Mouse (Mus musculus): ENCODE measurements at regions not wholly inside any gene's neighbourhood (a gene's known extent, or its start where the extent isn't known, plus 50 kb on each side); places are given as distances from the start of the nearest gene placed in this dataset.

DNA sequence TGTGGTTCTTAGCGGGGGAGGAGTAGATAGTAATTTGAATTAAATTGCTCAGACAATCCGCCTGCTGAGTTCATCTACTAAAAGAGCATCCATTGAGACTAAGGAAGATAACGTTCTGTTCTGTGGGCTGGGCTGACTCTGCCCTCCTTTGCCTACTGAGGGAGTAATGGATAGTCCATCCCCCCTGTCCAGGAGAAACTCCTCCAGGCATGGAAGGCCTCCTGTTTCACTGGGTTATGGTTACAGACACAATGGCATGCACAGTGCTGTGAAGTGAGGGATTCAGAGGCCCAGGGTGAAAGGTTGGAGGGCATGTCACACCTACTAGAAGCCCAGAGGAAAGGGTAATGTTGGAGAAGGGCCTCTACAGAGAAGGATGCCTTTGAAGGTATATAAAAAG lies 287.2 kb upstream of the Xrcc4 start:
- DNase-seq (ENCODE audit: low spot score in 2 of 2): no peak

- no peak for DNase-seq (ENCODE audit: low spot score in 2 of 2)
Measured at GRCm38 (mm10) chr13:90376207-90376606, 286.8 kb upstream of the Xrcc4 start.

DNA sequence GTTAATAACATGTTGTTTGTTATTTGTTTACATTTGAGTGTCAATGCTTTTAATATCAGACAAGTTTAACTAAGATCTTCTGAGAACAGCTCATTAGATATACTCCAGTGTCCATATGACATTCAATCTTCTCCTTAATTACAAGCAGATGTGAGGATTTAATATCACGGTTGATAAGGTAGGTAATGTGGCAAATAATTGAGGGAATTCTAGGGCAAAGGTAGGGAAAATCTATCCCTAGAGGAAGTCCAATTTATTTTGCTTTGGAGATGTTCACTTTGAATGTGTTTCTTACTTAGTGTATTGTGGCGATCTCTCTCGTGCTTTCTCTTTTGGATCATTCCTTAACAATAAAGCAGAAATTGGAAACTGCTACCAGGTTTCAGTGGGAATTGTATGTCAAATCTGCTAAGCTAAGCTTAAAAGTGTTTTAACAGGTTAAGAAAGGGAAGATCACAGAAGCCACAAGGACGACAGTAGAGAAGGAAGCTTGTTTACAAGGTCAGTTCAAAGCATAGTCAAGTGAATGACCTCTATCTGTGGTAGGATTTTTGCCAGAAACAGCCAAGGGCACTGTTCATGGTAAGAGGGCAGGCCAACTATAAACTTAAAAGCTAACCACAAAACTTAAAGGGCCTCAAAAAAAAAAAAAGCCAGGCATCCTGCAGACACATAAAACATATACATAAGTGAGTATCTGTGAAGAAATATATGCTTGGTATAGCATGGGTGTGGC lies 282.2 kb upstream of the Xrcc4 start:
- no peak for DNase-seq (ENCODE audit: low spot score in 2 of 2)

- DNase-seq (ENCODE audit: low spot score in 2 of 2): no peak
Measured at GRCm38 (mm10) chr13:90370746-90371414, 281.5 kb upstream of the Xrcc4 start.

- no peak for DNase-seq (ENCODE audit: low spot score in 2 of 2)
Measured at GRCm38 (mm10) chr13:90364518-90365027, 275.2 kb upstream of the Xrcc4 start.

- DNase-seq (ENCODE audit: low spot score in 2 of 2): no peak
Measured at GRCm38 (mm10) chr13:90359861-90360601, 270.6 kb upstream of the Xrcc4 start.

- no peak for DNase-seq (ENCODE audit: low spot score in 2 of 2)
Measured at GRCm38 (mm10) chr13:90358149-90358548, 268.7 kb upstream of the Xrcc4 start.

DNA sequence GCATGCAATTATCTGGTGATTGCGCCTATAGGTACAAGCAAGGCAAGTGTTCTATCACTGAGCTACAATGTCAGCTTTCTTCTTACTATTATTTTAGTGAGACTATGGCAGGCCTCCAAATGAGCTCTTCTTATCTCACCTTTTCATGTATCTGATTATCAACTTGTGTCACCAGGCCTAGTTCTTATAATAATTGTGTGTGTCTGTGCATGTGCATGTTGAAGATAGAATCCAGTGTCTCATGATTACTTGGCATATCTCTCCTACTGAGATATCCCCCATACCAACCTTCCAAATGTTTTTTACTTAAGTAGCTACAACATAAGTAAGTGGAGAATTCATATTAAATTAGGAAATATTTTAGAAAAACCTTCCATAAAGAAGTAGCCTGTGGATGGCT lies 266.2 kb upstream of the Xrcc4 start:
- DNase-seq (ENCODE audit: low spot score in 2 of 2): no peak

GRCm38 (mm10) chr13:90342823-90343222 lies 253.4 kb upstream of the Xrcc4 start:
- DNase-seq (ENCODE audit: low spot score in 2 of 2): no peak

- DNase-seq (ENCODE audit: low spot score in 2 of 2): no peak
Measured at GRCm38 (mm10) chr13:90341597-90342212, 252.3 kb upstream of the Xrcc4 start.

- DNase-seq (ENCODE audit: low spot score in 2 of 2): no peak
Measured at GRCm38 (mm10) chr13:90340647-90341160, 251.3 kb upstream of the Xrcc4 start.

GRCm38 (mm10) chr13:90337591-90337990 lies 248.2 kb upstream of the Xrcc4 start:
- no peak for DNase-seq (ENCODE audit: low spot score in 2 of 2)

- no peak for DNase-seq (ENCODE audit: low spot score in 2 of 2)
Measured at GRCm38 (mm10) chr13:90335741-90336037, 246.3 kb upstream of the Xrcc4 start.

DNA sequence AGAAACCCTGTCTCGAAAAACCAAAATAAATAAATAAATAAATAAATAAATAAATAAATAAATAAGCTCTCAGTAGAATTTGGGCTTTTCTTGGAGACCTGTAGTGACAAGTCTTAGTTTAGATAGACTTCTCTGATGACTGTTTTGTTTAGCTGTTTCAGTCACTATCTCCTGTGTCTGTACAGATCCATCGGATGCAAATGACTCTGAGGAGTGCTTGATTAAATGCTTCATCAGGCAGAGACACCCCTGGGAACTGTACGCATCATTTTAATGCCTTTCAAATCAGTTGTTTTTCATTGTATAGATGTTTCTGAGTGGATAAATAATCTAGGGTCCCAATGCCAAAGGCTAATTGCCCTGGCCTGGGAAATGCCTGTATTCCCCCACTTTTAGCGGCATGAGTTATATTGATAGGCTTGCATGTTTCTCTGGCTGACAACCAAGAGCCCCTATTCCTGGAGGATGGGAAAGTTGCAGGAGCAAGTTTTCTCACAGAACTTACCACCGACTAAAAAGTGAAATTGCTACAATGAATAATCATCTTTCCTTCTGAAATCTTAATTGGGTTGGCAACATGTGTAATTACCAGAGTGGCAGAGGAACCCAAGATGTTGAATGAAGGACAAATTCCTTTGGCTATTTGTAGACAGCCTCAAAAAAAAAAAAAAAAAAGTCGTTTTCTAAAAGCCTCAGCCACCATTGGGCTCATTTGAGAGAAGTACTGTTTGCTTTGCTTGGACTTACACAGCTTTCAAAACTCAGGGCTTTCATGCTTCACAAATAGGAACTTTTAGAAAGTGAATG lies 245.7 kb upstream of the Xrcc4 start:
- no peak for DNase-seq (ENCODE audit: low spot score in 2 of 2)

DNA sequence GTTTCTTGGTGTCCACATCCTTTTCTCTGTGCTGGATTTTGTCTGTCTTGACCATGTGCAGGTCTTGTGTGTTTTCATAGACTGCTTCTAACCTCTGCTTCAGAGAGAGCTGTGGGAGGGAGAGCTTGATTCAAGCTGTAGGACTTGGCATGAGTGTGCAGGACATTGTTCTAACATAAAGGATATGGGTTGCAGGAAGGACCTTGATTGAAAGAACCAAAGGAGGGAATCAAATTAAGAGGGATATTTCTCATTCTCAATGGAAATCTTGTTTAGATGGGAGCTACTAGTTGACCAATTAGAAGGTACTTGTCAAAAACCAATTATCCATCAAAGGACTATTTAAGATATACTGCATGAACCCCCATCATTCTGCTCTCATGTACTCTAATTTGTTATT lies 244.9 kb upstream of the Xrcc4 start:
- no peak for DNase-seq (ENCODE audit: low spot score in 2 of 2)

- DNase-seq (ENCODE audit: low spot score in 2 of 2): no peak
Measured at GRCm38 (mm10) chr13:90325226-90325625, 235.8 kb upstream of the Xrcc4 start.

DNA sequence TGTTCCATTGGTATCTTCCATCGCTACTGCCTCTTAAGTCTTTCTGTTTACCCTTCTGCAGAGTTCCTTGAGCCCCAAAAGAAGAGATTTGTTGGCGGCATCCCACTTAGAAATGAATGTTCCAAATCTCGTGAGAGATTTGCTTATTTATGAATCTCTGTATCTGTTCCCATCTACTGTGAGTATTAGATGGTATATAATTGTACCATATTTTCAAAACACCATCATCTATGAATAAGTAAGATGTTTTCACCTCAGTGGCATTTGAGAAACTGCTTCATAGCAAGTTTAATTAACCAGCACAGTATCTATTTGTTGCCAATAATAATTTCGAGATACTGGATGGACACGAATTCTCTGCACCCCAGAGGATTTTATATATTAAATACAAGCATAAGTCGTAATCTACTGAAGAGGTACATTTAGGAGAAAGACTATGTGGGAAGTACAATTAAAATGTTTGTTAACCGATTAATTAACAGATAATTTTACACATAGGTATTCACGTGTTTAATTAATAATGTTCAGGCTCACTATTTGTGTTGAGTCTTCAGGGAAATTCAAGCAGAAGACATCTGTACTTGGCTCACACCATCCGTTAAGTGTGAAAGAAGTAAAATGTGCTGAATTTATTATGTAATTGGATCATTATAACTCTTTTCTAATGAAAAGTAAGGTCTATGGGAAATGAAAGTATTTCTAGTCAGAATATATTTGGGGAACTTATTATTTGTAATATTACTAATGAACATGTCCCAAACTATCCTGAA lies 224.0 kb upstream of the Xrcc4 start:
- DNase-seq (ENCODE audit: low spot score in 2 of 2): no peak

DNA sequence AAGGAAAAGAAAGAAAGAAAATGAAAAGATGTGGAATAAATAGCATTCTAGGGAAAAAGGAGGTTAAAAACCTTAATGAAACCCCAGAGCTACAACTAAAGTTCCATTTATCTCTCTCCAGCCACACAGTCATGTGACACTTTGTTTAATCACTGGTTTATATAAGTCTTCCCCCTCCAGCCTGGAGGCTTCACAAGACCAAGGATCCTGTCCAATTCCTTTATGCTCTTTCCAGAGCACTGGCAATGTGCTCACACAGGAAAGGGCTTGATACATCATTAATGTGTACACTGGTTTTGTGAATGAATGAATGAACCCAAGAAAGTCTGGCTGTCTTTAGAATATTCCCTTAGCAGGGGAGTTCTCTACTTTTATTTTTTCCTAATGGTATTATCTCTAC lies 221.1 kb upstream of the Xrcc4 start:
- no peak for DNase-seq (ENCODE audit: low spot score in 2 of 2)

DNA sequence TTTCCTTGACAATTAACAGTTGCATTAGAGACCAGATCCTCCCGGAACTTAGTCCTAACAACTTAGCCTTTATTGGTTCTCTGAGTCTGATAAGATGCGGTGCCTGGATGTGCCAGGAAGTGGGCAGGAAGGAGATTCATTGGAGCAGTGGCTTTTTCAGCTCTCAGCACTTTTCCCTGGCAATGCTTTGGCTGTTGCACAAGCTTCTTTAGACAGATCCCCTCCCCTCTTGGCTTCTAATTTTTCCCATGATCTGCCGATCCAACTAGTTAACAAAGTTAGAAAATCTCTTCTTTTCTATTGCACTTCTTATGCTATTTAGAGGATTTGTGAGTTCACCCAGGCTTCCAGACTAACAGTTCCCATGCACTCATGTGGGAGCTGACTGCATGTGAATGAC lies 211.1 kb upstream of the Xrcc4 start:
- no peak for DNase-seq (ENCODE audit: low spot score in 2 of 2)

GRCm38 (mm10) chr13:90294648-90295007 lies 205.2 kb upstream of the Xrcc4 start:
- DNase-seq (ENCODE audit: low spot score in 2 of 2): no peak

All from layer of hippocampus, adult 18-20 months (tissue).